Mouse (Mus musculus): ENCODE measurements around the gene Golph3l.
"Not testable (repeated sequence)": the region's sequence is repeated elsewhere in the genome, so short reads cannot be mapped to it uniquely, and the experiment has no call there.

The Golph3l gene

GRCm38 (mm10) chr3:95588604-95589086, at the start of gene Golph3l:
Gene Golph3l (plus strand): TSS chr3:95588934.
- DNase-seq, result peak; percentile 95

GRCm38 (mm10) chr3:95538936-95539335, 49.8 kb upstream of the Golph3l start:
- DNase-seq, result no peak

DNA sequence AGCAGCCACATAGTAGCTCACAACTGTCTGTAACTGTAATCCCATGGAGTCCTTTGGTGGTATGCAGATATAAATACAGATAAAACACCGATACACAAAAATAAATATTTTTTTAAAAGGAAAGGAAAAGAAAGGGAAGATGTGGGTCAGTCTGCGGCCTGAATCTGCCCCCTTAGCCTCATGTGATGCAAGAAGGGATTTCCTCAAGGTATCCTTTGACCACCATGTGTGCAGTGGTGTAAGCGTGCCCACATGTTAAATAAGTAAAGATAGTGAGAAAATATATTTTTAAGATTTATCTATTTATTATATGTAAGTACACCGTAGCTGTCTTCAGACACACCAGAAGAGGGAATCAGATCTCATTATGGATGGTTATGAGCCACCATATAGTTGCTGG, 48.9 kb upstream of the Golph3l start:
- no peak for DNase-seq

DNA sequence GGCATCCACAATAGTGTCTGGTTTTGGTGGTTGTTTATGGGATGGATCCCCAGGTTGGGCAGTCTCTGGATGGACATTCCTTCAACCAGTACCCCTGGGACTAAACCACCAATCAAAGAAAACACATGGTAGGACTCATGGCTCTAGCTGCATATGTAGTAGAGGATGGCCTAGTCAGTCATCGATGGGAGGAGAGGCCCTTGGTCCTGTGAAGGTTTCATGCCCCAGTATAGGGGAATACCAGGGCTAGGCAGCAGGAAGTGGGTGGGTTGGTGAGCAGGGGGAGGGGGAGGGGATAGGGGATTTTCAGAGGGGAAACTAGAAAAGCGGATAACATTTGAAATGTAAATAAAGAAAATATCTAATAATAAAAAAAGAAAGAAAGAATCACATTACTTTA, 47.5 kb upstream of the Golph3l start:
- DNase-seq, result not testable (repeated sequence)

DNA sequence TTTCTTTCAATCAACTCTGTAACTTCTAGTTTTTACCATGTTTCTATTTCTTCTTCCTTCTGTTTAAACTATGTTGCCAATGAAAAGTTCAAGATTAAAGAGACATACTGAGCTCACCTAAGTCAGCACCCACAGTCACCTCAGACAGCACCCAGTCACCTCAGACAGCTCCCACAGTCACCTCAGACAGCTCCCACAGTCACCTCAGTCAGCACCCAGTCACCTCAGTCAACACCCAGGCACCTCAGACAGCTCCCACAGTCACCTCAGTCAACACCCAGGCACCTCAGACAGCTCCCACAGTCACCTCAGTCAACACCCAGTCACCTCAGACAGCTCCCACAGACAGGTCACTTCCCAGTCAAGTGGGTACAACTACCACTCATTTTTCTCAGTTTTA, 46.6 kb upstream of the Golph3l start:
- DNase-seq, result no peak

GRCm38 (mm10) chr3:95542981-95543380, 45.8 kb upstream of the Golph3l start:
- DNase-seq, result no peak

DNA sequence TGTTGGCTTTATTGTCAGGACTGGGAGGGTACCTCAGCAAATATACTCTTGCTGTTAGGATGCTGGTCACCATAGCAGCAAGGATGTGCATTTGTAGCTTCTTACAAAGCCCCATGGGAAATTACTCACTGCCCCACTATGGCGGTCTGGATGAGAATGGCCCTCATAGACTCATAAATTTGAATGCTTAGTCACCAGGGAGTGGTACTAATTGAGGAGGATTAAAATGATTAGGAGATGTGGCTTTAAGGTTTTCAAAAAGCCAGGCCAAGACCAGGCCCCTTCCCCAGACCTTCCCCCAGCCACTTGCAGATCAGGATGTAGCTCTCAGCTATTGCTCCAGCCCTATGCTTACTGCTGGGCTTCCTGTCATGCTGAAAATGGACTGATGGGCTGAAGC, 38.6 kb upstream of the Golph3l start:
- DNase-seq, result no peak

- DNase-seq, result no peak
These were observed 34.7 kb upstream of the Golph3l start for GRCm38 (mm10) chr3:95553986-95554385.

GRCm38 (mm10) chr3:95559437-95559836, 29.3 kb upstream of the Golph3l start, which contains the start of gene Hormad1:
Gene Hormad1 (plus strand): TSS chr3:95559677.
- no peak for DNase-seq

- no peak for DNase-seq
These were observed 28.0 kb upstream of the Golph3l start for GRCm38 (mm10) chr3:95560738-95561137.

DNA sequence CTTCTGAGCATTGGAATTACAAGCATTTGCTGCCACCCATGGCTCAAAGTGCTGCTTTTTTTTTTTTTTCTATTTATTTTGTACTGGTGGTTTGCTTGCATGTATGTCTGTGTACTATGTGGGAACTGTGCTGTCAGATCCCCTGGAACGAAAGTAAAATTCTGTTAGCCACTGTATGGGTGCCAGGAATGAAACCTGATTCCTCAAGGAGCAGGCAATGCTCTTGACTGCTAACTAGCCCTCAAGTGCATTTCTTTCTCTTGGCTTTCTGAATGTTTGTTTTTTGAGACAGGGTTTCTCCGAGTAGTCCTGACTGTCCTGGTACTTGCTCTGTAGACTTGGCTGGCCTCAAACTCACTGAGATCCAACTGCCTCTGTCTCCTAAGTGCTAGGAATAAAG, 26.9 kb upstream of the Golph3l start:
- DNase-seq, result no peak

- DNase-seq, result no peak
These were observed 19.1 kb upstream of the Golph3l start for GRCm38 (mm10) chr3:95569585-95569984.

GRCm38 (mm10) chr3:95587754-95588603, 755 bp upstream of the Golph3l start:
- DNase-seq, result no peak

- DNase-seq, result no peak
These were observed 10.0 kb downstream of the Golph3l start for GRCm38 (mm10) chr3:95598734-95599133.

- no peak for DNase-seq
These were observed 12.6 kb downstream of the Golph3l start for GRCm38 (mm10) chr3:95601287-95601686.

- no peak for DNase-seq
These were observed 17.4 kb downstream of the Golph3l start for GRCm38 (mm10) chr3:95606096-95606495.

DNA sequence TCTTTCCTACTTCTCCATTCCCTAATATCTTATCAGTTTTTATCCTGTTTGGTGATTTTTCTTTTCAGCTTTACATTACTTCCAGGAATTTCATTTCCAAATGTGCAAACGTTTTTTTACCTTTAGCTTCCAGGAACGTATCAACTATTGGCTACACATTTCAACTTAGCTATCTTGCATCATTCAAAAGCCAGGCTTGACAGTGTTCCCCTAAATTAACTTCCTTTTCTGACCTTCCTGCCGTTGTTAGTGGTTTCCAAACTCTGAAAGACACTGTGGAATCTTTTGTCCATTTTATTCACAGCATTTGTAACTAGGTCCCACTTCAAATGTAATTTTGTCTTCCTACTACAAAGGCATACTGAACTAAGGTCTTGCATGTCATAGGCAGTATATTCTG, 20.5 kb downstream of the Golph3l start:
- DNase-seq, result no peak

DNA sequence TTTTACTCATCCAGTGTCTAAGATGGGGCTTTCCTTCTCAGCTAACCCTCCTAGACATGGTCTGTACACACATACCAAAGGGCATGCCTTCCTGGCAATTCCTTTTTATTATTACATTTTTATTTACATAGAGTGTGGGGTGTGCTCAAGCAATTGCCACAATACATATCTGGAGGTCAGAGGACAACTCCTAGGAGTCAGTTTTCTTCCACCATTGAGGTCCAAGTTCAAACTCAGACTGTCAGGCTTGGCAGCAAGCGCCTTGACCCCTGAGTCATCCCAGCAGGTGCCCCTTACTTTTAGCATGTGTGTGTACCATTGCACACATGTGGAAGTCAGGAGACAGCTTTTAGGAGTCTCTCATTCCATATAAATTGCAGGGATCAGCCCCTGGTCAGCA, 25.3 kb downstream of the Golph3l start:
- no peak for DNase-seq

DNA sequence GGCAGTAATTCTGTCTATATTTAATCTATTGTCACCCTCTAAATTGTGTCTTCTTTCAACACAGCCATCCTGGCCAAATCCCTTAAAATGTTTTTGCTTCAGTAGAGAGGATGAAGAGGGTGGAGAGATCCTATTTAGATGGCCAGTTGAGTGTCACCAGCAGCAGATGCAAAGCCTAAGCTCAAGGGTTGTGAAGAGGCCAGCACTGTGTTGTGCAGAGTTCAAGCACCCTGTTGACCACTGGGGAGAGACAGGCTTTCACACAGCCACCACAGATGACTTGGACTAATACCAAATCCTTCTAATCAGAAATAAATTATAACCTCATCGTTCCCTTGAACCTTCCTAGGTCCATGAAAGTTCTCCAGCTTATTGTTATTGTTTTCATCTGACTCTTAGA, 29.8 kb downstream of the Golph3l start:
- no peak for DNase-seq

- DNase-seq, result no peak
These were observed 32.5 kb downstream of the Golph3l start for GRCm38 (mm10) chr3:95621241-95621640.

GRCm38 (mm10) chr3:95622421-95622820, 33.7 kb downstream of the Golph3l start:
- not testable (repeated sequence) for DNase-seq

- DNase-seq, result peak; percentile 9
These were observed 34.8 kb downstream of the Golph3l start for GRCm38 (mm10) chr3:95623551-95623950.

DNA sequence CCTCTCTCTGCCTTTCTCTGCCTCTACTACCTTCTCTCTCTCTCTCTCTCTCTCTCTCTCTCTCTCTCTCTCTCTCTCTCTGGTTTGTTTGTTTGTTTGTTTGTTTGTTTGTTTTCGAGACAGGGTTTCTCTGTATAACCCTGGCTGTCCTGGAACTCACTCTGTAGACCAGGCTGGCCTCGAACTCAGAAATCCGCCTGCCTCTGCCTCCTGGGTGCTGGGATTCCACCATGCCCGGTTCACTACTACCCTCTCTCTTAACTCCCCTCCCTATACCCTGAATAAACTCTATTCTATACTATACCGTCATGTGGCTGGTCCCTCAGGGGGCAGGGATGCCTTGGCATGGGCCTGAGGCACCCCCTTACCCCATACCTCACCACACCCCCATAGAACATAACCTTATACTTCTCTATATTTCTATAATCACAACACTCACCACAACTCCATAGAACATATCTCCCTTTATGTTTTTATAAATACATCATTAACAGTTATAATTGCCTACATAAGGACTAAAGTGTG, 35.3 kb downstream of the Golph3l start:
- not testable (repeated sequence) for DNase-seq
